Mouse (Mus musculus): ENCODE measurements around the gene Os9.
"Not testable (repeated sequence)": the region's sequence is repeated elsewhere in the genome, so short reads cannot be mapped to it uniquely, and the experiment has no call there.

Gene Os9

GRCm38 (mm10) chr10:127154652-127155051, 33.7 kb upstream of the Os9 start:
- Histone ChIP-seq H3K27me3 (ENCODE audit: control insufficient read depth, insufficient read depth, low read length, poor library complexity, severe bottlenecking) (no peaks in the 10 kb centered on the region), H3K36me3 (ENCODE audit: control insufficient read depth, insufficient read depth, low read length, poor library complexity, severe bottlenecking) (no peaks in the 10 kb centered on the region)
- DNase-seq (ENCODE audit: low read depth, low spot score) = no peak

DNA sequence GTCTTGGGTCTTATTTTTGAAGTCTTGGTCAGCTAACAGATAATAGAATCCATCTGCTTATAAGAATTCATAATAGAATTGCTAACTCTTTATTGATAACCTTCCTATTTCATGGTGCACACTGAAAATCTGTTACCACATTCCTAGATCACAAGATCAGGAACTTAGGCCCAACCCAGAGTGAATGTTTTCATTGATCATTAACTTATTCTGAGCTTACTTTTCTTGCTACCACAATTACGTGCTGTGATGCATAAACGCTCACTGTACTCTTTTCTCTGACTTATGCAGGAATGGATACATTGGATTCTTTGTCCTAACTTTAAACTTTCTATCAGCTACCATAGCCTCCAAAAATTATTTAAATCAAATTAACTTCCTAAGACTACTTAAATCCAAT, 33.3 kb upstream of the Os9 start:
- no peaks in the 10 kb centered on the region for H3K27me3 ChIP-seq (ENCODE audit: control insufficient read depth, insufficient read depth, low read length, poor library complexity, severe bottlenecking)
- no peak for DNase-seq (ENCODE audit: low read depth, low spot score)
- H3K36me3 ChIP-seq (ENCODE audit: control insufficient read depth, insufficient read depth, low read length, poor library complexity, severe bottlenecking) = no peaks in the 10 kb centered on the region

GRCm38 (mm10) chr10:127153323-127153722, 32.4 kb upstream of the Os9 start:
- H3K27me3 ChIP-seq (ENCODE audit: control insufficient read depth, insufficient read depth, low read length, poor library complexity, severe bottlenecking) = no peaks in the 10 kb centered on the region
- H3K36me3 ChIP-seq (ENCODE audit: control insufficient read depth, insufficient read depth, low read length, poor library complexity, severe bottlenecking) = no peaks in the 10 kb centered on the region
- no peak for DNase-seq (ENCODE audit: low read depth, low spot score)

DNA sequence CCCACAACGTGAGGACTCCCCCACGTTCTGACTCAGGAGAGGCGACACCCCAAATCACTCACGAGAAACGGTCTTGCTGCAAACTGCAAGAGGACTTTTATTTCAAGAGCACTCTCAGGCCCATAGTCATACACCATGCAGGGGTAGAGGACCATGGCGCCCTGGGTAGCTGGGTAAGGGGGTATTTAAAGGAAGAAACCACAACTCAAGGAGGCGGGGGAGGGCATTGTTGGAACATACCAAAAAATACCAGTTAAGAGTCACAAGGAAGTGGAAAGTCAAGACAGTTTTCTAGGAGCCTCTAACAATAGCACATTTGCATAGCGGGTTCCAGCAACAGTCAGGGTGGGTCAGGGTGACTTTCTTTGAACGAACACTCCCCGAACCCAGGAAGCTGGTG, 31.6 kb upstream of the Os9 start:
- H3K36me3 ChIP-seq (ENCODE audit: control insufficient read depth, insufficient read depth, low read length, poor library complexity, severe bottlenecking); H3K27me3 ChIP-seq (ENCODE audit: control insufficient read depth, insufficient read depth, low read length, poor library complexity, severe bottlenecking); DNase-seq (ENCODE audit: low read depth, low spot score): not testable (repeated sequence)

GRCm38 (mm10) chr10:127151233-127151632, 30.3 kb upstream of the Os9 start:
- not testable (repeated sequence) for DNase-seq (ENCODE audit: low read depth, low spot score); H3K27me3 ChIP-seq (ENCODE audit: control insufficient read depth, insufficient read depth, low read length, poor library complexity, severe bottlenecking); H3K36me3 ChIP-seq (ENCODE audit: control insufficient read depth, insufficient read depth, low read length, poor library complexity, severe bottlenecking)

DNA sequence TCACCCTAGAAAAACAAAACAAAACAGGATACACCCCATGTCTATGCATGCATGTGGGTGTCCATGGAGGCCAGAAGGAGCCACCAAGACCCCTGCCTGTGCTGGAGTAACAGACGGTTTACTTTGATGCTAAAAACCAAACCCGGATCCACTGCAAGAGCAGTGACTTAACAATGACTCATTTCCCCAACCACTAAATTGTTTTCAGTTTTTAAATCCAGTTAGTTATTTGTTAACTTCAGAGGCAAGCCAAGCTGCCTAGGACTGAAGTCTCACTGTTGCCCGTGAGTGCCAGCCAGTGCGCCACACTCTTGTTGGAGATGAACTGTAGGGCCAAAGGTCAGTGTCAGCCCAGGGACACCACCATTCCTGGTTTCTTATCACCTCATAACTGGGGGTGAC, 29.5 kb upstream of the Os9 start:
- Histone ChIP-seq H3K27me3 (ENCODE audit: control insufficient read depth, insufficient read depth, low read length, poor library complexity, severe bottlenecking) (no peaks in the 10 kb centered on the region), H3K36me3 (ENCODE audit: control insufficient read depth, insufficient read depth, low read length, poor library complexity, severe bottlenecking) (no peaks in the 10 kb centered on the region)
- DNase-seq (ENCODE audit: low read depth, low spot score) = no peak

DNA sequence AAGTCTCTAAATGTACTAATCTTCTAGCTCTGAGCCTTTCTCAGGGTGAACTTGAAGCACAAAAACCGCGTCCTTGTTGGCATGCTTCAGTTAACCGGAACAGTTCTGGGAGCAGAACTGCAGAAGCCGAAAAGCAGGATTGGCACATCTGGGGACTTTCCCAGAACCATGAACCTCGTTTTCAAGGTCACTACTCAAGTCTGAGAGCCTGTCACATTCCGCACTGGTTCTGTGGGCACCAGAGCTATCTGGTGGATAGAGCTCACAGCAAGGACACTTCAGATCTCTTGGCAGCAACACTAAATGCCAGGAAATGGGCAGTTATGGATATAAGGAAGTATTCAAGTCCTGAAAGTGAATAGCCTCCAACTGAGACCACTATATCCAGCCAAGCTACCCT, 26.2 kb upstream of the Os9 start:
- no peak for DNase-seq (ENCODE audit: low read depth, low spot score)
- H3K36me3 ChIP-seq (ENCODE audit: control insufficient read depth, insufficient read depth, low read length, poor library complexity, severe bottlenecking) = no peaks in the 10 kb centered on the region
- H3K27me3 ChIP-seq (ENCODE audit: control insufficient read depth, insufficient read depth, low read length, poor library complexity, severe bottlenecking) = no peaks in the 10 kb centered on the region

GRCm38 (mm10) chr10:127145303-127145702, 24.4 kb upstream of the Os9 start:
- H3K27me3 ChIP-seq (ENCODE audit: control insufficient read depth, insufficient read depth, low read length, poor library complexity, severe bottlenecking) = no peaks in the 10 kb centered on the region
- H3K36me3 ChIP-seq (ENCODE audit: control insufficient read depth, insufficient read depth, low read length, poor library complexity, severe bottlenecking) = no peaks in the 10 kb centered on the region
- DNase-seq (ENCODE audit: low read depth, low spot score) = no peak

- Histone ChIP-seq H3K27me3 (ENCODE audit: control insufficient read depth, insufficient read depth, low read length, poor library complexity, severe bottlenecking) (no peaks in the 10 kb centered on the region), H3K36me3 (ENCODE audit: control insufficient read depth, insufficient read depth, low read length, poor library complexity, severe bottlenecking) (no peaks in the 10 kb centered on the region)
- DNase-seq (ENCODE audit: low read depth, low spot score) = no peak
These were observed 23.6 kb upstream of the Os9 start for GRCm38 (mm10) chr10:127144536-127144935.

GRCm38 (mm10) chr10:127143228-127143627, 22.3 kb upstream of the Os9 start:
- Histone ChIP-seq H3K27me3 (ENCODE audit: control insufficient read depth, insufficient read depth, low read length, poor library complexity, severe bottlenecking) (no peaks in the 10 kb centered on the region), H3K36me3 (ENCODE audit: control insufficient read depth, insufficient read depth, low read length, poor library complexity, severe bottlenecking) (no peaks in the 10 kb centered on the region)
- DNase-seq (ENCODE audit: low read depth, low spot score) = no peak

GRCm38 (mm10) chr10:127141500-127141899, 20.6 kb upstream of the Os9 start:
- Histone ChIP-seq H3K27me3 (ENCODE audit: control insufficient read depth, insufficient read depth, low read length, poor library complexity, severe bottlenecking) (no peaks in the 10 kb centered on the region), H3K36me3 (ENCODE audit: control insufficient read depth, insufficient read depth, low read length, poor library complexity, severe bottlenecking) (no peaks in the 10 kb centered on the region)
- peak; percentile 57 for DNase-seq (ENCODE audit: low read depth, low spot score)

DNA sequence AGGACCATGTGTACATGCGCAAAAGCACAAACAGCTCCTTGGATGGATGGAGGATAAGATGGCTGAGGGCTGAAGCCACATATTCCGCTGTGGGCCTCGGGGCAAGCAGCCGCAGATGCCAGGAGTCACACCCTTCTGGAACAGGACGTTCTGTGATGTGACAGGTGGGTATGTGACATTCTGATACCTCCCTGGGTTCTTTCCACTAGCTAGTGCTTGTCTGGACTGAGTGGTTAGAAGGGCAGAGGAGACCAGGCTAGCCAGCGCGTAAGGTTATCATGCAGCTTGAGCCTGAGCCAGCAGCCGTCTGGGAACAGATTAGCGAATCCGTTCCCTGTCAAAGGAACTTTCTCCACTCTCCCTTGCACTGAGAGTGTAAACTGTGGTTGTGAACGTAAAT, 20.0 kb upstream of the Os9 start:
- Histone ChIP-seq H3K36me3 (ENCODE audit: control insufficient read depth, insufficient read depth, low read length, poor library complexity, severe bottlenecking) (no peaks in the 10 kb centered on the region), H3K27me3 (ENCODE audit: control insufficient read depth, insufficient read depth, low read length, poor library complexity, severe bottlenecking) (no peaks in the 10 kb centered on the region)
- no peak for DNase-seq (ENCODE audit: low read depth, low spot score)

DNA sequence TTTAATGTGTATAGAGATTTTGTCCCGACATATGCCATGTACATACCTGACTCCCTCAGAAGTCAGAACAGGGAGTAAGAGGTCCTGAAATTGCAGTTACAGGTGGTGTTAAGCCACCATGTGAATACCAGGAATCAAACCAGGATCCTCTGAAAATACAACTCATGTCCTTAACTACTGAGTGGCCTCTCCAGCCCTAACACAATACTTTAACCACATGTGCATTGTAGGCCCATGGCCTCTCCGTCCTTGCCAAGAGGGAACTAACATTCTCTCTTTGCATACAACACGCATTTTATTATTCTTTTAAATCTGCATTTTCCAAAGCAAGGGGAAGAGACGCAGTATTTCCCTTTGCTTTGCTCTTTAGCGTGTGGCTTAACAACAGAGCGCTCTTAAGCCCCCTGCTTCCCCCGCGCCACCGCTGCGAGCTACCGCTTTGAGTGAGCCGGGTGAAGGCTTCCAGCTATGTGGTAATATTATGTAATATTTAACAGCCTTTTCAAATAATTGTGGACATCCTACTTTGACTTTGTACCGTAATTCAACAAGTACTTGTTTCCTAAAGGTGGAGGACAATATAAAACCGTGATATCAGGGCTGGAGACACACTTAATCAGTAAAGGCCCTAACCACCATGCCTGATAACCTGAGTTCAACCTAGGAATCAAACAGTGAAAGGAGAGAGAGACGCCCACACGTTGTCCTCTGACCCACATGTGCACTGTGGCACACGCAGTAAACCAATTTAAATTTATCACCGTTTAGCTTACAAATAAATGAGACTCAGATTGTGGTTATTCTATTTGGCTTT, 17.6 kb upstream of the Os9 start:
- DNase-seq (ENCODE audit: low read depth, low spot score) = no peak
- Histone ChIP-seq H3K36me3 (ENCODE audit: control insufficient read depth, insufficient read depth, low read length, poor library complexity, severe bottlenecking) (no peaks in the 10 kb centered on the region), H3K27me3 (ENCODE audit: control insufficient read depth, insufficient read depth, low read length, poor library complexity, severe bottlenecking) (no peaks in the 10 kb centered on the region)

GRCm38 (mm10) chr10:127137896-127138295, 17.0 kb upstream of the Os9 start:
- Histone ChIP-seq H3K27me3 (ENCODE audit: control insufficient read depth, insufficient read depth, low read length, poor library complexity, severe bottlenecking) (no peaks in the 10 kb centered on the region), H3K36me3 (ENCODE audit: control insufficient read depth, insufficient read depth, low read length, poor library complexity, severe bottlenecking) (no peaks in the 10 kb centered on the region)
- DNase-seq (ENCODE audit: low read depth, low spot score) = no peak

- Histone ChIP-seq H3K27me3 (ENCODE audit: control insufficient read depth, insufficient read depth, low read length, poor library complexity, severe bottlenecking) (no peaks in the 10 kb centered on the region), H3K36me3 (ENCODE audit: control insufficient read depth, insufficient read depth, low read length, poor library complexity, severe bottlenecking) (no peaks in the 10 kb centered on the region)
- DNase-seq (ENCODE audit: low read depth, low spot score) = peak; percentile 75
These were observed 15.6 kb upstream of the Os9 start for GRCm38 (mm10) chr10:127136510-127136909.
